Mouse (Mus musculus) kidney, adult 2 months (tissue): ENCODE data around the gene Tmem62.

Experiments
- CTCF ChIP-seq: fragments of 200-500 bp; conservative IDR thresholded peaks from 2 replicates; pipeline ENCODE4 v1.5.1; 2011; ENCODE audit warnings: low read depth, mild to moderate bottlenecking, control low read depth, low read length, moderate library complexity, mixed read lengths; ENCODE audit not compliant: insufficient read depth, insufficient read length
- POLR2A ChIP-seq: fragments of 200-500 bp; IDR thresholded peaks from one replicate; pipeline ENCODE4 v1.6.1; 2011; ENCODE audit warnings: low read depth, low read length, control low read depth

- no peak for TF ChIP-seq POLR2A
- TF ChIP-seq CTCF = no peak
Observed at GRCm38 (mm10) chr2:121012676-121013075, 35.9 kb downstream of the Tmem62 start.
